Mouse (Mus musculus): ENCODE results near the gene Gm10799. TPM values are rescaled to one million over a fixed set of nuclear protein-coding genes. Genes with fewer than 3 reads are reported as not detected.
"Not testable (repeated sequence)": the region's sequence is repeated elsewhere in the genome, so short reads cannot be mapped to it uniquely, and the experiment has no call there.

The Gm10799 gene
- total RNA-seq, 1 experiment from 2014 or later, result not detected

DNA sequence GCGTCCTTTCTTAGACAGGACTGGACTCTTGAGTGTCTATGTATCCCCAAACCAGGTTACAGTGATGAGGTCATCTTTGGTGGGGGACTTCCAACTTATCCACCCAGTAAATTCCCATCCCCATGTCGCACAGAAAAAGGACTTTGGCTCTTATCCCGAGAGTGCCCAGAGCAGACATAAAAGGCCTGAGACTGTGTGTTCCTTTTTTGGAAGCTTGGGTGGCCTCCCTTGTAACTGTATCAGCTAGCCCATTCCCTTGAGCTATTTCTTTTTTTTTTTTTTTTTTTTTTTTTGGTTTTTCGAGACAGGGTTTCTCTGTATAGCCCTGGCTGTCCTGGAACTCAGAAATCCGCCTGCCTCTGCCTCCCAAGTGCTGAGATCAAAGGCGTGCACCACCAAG, 2.8 kb downstream of the Gm10799 start, which contains the start of gene Gm10912:
Gene Gm10912 (plus strand): TSS at position 301 of the 400 bp plus-strand sequence.
- DNase-seq, result not testable (repeated sequence)

DNA sequence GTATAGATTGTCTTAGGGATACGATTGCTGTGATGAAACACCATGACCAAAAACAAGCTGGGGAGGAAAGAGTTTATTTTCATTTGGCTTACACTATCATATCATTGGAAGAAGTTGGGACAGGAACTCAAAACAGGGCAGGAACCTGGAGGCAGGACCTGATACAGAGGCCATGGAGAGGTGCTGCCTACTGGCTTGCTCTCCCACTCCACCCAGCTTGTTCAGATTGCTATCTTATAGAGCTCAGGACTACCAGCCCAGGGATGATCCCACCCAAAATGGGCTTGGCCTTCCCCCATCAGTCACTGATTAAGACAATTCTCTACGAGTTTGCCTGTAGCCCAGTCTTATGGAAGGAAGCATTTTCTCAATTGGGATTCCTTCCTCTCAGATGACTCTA, 4.2 kb downstream of the Gm10799 start:
- DNase-seq, result no peak

DNA sequence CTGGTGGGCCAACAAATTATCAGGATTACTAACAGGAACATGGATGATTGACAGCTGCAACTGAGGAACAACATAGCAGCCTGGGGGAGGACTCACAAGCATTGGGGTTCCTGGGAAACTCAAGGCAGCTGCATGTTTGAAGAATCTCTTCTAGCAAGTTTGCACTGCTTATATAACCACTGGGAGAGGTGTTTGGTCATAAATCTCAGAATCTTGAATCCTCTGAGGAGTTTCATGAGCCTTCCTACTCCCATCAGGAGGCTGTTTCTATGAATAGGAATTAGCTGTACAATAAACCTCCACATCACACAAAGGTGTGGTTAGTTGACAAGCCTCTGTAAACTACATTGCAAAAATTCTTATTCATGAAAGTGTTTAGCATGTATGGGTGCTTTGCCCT, 5.7 kb downstream of the Gm10799 start:
- DNase-seq, result no peak

DNA sequence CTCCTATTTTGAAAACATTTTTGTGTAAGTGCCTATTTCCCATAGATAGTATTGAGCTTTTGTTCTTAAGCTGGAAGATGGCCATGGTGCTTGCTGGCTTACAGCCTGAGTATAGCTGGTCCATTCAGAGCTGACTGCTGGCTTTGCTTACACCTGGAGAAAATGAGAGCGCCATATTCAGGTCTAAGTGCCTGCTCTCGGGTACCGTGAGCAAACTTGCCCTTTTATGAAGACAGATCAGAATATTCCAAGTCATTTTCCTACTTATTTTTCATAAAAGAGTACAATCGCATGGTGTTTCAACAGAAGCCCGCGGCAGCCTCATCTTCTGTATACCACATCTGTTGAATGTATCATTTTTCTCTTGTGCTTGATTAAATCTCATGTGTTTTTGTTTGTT, 7.4 kb downstream of the Gm10799 start:
- no peak for DNase-seq

DNA sequence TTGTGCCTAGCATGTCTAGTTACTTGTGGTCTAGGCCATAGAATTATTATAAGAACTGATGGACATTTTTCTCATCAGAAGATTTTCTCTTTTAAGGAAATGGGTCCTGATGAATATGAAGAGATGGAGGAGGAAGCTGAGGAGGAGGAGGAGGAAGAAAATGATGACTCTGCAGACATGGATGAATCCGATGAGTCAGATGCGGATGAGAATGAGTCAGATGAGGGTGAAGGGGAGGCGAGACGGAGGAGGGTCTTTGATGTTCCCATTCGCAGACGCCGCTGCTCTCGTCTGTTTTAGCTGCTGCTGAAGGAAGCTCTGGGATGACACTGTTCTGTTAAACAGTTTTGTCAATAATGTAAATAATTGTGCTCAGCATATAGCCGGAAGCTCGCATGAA, 8.6 kb downstream of the Gm10799 start:
- no peak for DNase-seq

DNA sequence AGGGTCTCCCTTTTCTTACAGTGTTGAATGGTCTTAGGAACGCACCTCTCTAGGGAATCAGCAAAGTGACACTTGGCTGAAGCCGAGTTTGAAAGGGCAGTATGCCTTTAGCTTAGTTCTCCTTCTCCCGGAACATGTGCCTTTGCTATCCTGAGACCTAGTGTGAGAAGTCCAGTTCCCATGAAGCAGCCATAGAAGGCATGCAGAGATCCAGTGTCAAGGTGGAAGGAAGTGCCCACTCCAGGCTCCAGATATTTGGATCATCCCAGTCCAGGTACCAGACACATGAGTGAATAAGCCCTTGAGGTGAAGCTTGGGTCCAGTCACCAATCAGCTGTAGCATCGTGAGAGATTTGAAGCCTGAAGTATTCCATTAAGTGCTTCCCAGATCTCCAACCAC, 9.4 kb downstream of the Gm10799 start:
- no peak for DNase-seq

DNA sequence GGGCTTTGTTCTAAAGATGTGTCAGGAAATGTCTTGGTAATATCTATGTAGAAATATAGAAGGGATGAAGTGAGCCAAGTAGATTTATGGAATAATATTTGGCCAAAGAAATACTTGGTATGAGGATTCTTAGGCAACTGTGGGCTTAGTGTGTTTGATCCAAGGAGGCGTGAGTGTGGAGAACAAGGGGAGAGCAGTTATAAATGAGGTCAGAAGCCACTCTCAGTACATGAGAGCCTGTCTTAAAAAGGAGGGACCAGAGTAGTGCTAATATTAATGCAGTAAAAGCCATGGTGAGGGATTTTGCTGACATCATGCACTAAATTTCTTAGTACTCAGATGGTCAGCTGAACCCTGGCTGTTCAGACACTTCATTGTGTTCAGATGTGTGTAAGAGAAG, 10.0 kb downstream of the Gm10799 start:
- no peak for DNase-seq

DNA sequence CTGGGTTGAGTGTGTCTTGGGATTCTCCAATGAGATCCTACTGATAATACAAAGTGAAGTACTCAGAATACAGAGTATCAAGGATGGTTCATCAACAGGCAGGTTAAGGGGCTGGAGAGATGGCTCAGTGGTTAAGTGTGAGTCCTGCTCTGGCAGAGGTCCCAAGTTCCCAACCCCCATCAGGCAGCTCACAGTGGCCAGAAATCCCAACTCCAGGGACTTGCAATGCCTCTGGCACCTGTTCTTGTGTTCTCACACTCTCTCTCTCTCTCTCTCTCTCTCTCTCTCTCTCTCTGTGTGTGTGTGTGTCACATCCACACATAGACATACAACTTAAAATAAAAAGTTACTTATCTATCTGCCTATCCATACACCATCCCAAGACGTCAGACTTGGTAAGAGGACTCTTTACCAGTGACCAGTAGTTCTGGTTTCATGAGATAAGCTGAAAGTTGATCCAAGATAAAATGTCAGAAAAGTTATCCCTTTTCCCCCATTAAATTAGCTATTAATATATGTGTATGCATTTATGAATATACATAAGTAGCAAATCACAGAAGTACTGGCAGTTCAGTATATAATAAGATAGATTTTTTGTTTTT, 23.8 kb downstream of the Gm10799 start:
- peak; percentile 55 for DNase-seq

DNA sequence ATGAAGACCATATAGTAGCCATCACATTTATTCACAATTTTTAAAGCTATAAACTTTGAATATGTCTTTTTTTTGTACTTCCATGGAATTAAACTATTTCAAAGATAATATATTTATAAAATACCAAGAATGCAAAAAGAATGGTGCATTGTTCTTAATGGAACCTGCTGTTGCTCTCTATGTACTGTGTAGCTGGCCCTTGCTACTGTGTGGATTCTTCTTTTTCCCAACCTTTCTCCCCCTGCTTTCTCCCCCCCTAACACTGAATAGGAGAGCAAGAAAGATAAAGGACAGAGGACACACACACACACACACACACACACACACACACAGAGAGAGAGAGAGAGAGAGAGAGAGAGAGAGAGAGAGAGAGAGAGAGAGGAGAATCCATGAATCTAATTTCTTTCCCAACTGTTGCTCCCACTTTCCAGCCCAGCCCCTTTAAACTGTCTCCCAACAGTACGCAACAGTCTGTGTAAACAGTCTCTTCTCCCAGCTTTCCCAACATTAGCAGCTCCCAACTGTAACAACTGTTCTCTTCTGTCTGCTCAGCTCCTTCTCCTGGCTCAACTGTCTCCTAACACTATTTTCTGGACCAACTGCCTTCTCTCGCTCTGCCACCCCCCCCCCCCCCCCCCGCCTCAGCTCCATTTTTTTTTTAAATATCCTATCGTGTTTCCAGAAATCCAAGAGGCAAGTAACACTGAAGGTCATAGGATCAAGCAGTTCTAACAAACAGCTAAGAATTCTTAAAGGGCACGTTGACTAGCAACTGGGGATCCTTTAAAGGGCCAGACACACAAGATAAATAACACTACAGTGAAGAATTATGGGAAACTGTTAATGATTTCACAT, 24.5 kb downstream of the Gm10799 start:
- DNase-seq, result no peak

DNA sequence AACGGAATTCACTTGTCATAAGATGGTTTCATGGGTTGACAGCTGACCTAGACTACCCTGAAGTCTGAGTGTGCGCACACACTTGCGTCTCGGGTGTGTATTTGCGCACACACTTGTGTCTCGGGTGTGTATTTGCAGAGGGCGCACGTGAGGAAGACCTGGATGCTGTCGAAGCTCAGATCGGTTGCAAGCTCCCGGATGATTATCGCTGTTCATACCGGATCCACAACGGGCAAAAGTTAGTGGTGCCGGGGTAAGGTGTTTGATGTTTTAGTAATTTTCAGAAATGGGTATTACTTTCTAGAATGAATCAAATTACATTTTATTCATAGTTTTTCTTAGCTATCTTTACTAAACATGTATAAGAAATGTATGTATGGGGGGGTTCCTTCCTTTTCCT, 25.6 kb downstream of the Gm10799 start:
- no peak for DNase-seq

DNA sequence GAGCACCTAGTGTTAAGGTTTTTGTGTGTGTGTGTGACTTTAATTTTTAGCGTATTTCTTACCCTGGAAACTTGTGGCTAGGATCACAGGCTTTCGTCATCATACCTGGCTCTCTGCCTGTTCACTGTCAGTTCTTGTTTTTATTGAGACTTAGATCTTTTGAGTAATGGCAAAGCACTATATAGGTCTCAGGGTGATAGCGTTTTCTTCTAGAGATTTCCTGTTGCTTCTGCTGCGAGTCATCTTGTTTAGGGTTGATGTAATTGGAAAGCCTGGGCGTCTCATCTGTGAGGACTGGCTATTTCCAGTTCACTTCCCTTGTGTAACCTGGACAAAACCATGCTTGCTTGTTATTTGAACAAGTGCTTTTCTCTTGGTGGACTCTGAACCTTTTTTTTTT, 26.7 kb downstream of the Gm10799 start:
- DNase-seq, result peak; percentile 70

DNA sequence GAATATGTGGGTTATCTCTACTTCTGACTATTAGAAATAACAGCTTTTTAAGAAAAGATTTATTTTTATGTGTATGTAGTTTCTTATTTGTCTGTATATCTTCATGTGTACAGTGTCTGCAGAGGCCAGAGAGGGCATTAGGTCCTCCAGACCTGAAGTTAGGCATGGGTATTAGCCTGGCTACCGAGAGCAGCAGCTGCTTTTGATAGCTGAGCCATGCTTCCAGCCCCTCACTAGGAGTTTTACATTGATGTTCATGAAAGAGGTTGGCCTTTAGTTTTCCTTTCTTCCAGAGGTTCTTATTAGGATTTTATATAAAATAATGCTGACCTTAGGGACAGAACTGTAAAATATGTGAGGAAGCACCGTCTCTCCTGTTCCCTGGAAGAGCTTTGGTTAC, 30.1 kb downstream of the Gm10799 start:
- no peak for DNase-seq

DNA sequence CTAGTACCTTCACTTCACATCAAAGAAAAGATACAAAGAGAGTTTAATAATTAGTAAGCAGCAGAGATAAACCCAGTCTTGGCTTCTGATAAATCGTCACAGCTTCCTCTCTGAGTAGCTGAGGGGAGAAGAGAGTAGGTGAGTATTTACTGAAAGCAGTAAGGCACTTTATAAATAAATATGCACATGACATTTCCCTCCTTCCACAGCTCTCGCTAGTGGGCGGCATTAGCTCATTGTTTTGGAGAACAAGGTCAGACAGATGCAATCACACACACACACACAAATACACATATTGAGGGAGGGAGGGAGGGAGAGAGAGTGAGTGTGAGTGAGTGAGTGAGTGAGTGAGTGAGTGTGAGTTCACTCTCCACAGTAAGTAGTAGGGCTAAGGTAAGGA, 32.0 kb downstream of the Gm10799 start:
- no peak for DNase-seq

DNA sequence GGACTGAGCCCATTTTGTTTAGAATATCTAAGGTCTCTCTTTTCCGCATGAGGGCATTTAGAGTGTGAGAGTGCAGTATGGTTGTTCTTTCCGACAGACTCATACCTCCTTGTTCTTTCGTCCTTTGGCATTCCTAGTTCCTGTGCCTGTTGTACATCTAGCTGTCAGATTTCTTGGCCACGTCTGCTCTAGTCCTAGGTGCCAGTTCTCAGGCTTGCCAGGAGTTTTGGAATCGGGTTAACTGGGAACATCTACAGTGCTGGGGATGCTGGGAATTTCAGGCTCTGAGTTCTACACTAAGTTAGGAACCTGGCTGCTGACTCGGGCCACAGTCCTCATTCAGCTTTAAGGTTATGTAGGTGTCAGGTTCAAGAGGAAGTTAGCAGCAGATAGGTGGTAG, 32.8 kb downstream of the Gm10799 start:
- DNase-seq, result peak; percentile 42

DNA sequence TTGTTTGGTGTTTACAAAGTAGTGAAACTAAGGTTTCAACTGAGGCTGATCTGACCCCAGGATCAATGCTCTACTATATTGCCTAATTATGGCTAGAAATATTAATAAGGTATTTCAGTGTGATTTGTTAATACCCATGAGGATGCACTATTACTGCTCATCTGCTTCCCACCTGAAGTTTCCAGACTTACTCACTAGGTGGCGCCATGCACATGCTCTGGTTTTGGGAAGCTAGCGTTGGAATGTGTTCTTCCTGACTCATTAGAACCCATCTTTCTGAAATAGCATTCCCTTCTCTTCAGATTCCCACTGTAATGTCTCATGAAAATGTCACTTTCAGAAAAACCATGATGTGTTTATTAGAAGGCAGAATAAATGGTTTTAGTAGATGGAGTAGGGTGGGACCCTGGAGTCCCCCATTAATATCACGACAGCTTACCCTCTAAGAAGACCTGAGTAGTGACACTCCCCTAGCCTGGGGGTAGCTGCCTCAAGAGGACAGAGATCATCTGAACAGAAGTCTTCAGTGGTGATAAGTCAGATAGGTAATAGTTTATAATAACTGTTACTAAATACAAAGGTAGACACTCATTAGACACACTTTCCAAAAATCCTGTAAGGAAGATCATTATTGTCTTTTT, 33.4 kb downstream of the Gm10799 start:
- DNase-seq, result peak; percentile 81

DNA sequence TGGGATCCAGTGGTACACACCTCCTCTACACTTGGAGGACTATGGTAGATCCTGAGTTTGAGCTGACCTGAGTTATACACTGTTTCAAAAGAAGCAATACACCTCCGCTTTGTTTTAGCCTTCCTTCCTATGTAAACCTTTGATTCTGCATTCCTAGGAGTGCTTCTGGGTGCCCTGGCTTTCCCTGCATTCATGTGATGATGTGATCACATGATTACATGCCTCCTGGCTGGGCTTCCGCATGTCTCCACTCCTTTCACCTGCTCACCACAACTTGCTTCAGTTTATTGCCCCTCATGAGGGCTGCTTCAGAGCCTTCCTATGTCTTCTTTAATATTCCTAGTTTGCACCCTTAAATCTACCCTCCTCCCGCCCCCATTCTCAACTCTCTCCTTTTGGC, 36.3 kb downstream of the Gm10799 start:
- no peak for DNase-seq

DNA sequence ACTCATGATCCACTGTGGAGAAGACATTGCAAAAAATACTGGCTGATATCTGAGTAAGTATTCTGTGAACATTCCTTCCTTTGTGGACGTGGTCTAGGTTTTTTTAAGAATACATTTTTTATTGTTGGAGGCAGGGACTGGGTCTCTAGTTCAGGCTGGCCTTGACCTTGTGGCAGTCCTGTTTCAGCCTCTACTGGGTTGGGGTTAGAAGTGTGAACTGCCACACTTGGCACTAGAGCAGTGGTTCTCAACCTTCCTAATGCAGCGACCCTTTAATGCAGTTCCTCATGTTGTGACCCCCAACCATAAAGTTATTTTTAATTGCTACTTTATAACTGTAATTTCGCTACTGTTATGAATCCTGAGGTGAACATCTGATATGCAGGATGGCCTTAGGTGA, 38.0 kb downstream of the Gm10799 start:
- no peak for DNase-seq

DNA sequence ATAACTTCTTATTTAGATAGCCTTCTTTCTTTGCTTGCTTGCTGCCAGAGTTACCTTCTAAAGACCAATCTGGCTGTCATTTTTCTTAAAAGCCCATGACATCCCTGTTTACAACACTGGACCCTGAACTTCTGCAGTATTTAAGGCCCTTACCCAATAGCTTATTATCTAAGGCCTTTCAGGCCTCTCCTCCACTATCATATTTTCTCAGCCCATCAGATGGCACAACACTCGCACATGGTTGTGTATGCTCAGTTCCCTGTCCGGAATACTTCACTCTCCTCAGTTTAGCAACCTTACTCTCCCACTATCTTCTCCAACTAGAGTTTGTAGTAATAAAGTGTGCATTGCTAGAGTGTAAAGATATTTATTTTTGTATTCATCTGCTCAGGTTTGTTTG, 39.3 kb downstream of the Gm10799 start:
- no peak for DNase-seq

DNA sequence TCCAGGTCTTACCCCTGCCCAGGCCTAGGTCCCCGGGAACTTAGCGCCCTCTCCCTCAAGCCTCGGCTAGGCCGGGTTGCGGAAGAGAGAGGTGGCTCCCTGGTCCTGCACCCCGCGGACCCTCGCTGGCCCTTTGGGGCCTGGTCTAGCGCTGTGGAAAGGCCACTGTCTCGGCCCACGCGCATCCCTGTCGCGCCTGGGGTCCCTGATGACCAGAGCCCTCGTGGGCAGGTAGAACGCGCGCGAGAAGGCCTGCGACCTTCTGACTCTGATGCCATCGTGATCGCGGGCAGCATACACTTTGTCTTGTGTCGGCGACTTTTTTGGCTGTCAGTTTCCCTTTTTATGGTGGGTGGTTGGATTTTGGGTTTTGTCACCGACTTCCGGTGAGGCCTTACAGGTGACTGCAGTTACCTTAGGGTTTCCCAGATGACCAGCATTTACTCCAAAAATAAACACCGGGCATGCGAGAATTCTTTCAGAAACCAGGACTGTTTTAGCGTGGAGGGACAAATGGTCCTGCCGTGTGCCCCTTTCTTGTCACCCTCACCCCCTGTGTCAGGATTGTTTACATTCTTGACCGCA, 40.1 kb downstream of the Gm10799 start, which contains the start of gene 4931422A03Rik:
Gene 4931422A03Rik (minus strand): TSS at position 223 of the 585 bp plus-strand sequence.
- peak; percentile 60 for DNase-seq

DNA sequence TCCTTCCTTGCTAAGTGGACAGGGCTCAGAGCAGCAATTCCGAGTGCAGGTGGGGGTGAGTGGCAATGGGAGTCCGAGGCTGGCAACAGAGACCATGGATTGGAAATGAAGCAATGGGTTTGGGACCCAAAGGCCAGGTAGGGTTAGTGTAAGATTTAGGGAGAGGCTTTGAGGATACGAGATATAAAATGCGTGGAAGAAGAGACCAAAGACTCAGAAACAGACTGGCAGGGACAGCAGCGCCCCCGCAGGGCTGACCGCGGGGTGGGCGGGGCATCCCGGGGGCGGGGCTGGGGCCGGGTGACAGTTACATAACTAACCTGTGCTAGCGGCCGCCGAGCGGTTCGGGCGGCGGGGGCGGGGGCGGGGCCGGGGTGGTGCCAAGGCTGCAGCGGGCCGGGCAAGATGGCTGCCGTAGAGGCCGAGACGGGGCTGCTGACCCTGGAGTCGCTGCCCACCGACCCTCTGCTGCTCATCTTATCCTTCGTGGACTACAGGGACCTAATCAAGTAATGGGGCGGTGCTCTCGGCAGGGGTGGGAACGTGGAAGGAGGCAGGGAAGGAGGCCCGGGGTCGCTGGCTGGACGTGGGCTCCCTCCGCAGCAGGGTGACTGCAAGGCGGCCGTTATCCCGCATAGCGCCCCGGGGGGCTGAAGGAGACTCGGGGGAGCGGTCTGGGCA, 40.8 kb downstream of the Gm10799 start, which contains the start of gene Fbxo3:
Gene Fbxo3 (plus strand): TSS at position 264 of the 681 bp plus-strand sequence.
- DNase-seq, result peak; percentile 93

DNA sequence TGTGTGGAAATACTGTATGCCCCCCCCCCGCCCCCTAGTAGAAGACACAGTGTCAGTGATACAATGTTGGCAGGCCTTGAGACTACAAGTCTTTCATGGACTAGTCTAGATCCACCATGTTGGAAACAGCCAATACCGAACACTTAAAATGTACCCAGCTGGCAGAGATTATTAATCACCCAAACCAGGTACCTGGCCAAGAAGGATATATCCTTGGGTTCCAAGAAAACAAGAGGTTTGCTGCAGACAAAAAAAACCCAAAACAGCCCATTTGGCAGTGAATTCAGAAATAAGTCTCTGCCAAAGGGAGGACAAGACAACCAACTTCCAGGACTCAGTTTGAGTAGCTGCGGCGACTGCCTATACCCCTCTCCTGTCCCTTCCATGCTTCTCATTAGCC, 43.7 kb downstream of the Gm10799 start:
- no peak for DNase-seq

DNA sequence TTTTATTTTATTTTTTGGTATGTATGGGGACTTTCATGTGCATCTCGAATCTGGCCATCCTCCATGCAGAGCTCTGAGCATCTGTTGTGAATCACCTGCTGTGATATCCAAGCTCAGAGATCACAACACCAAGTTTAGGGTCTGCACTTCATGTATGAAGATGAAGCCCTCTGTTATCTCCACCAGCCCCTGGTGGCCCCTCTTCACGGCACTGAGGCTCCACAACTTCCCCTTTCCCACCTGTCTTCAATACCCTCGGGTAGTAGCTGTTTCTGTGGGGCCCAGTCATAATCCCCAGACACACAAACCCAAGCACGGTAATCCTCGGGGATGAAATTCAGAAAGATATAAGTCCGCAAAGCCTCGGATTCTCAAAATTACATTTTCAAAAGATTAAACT, 45.3 kb downstream of the Gm10799 start:
- no peak for DNase-seq
